Mouse (Mus musculus) E14TG2a.4 (cell line): ENCODE data around the gene Myo16.

Experiments used
- H3K27me3 ChIP-seq: 2 replicates; pipeline ENCODE4 v1.6.1; 2014; ENCODE audit warnings: low read length, control low read depth; ENCODE audit not compliant: insufficient read depth
- H3K36me3 ChIP-seq: 2 replicates; pipeline ENCODE4 v1.6.1; 2014; ENCODE audit warnings: low read length, control low read depth; ENCODE audit not compliant: insufficient read depth
- H3K4me1 ChIP-seq: replicated peaks from 2 replicates; pipeline ENCODE4 v1.6.1; 2014; ENCODE audit warnings: low read depth, low read length, control low read depth
- H3K4me3 ChIP-seq: replicated peaks from 2 replicates; pipeline ENCODE4 v1.5.1; 2014; ENCODE audit warnings: mild to moderate bottlenecking, low read length
- H3K9me3 ChIP-seq: 2 replicates; pipeline ENCODE4 v1.6.1; 2014; ENCODE audit warnings: low read length, control low read depth
- CTCF ChIP-seq: conservative IDR thresholded peaks from 2 replicates; pipeline ENCODE4 v1.5.1; 2014; ENCODE audit warnings: low read length
- NANOG ChIP-seq: IDR thresholded peaks from 2 replicates; pipeline ENCODE4 v1.6.1; 2014; ENCODE audit warnings: borderline replicate concordance, low read length, mixed read lengths
- POU5F1 ChIP-seq: IDR thresholded peaks from 2 replicates; pipeline ENCODE4 v1.6.1; 2014; ENCODE audit warnings: low read length, borderline replicate concordance

Gene Myo16

GRCm38 (mm10) chr8:10490874-10491273 lies 337.2 kb downstream of the Myo16 start:
- Histone ChIP-seq H3K27me3 (no peaks in the 10 kb centered on the region), H3K9me3 (peaks cover 1% of the 10 kb centered on the region; the same call in 1 of the 2 replicates), H3K36me3 (no peaks in the 10 kb centered on the region), H3K4me1 (no peaks in the 10 kb centered on the region), H3K4me3 (no peak overlapping the region)
- TF ChIP-seq POU5F1, result no peak
- no peak for TF ChIP-seq CTCF
- no peak for TF ChIP-seq NANOG

DNA sequence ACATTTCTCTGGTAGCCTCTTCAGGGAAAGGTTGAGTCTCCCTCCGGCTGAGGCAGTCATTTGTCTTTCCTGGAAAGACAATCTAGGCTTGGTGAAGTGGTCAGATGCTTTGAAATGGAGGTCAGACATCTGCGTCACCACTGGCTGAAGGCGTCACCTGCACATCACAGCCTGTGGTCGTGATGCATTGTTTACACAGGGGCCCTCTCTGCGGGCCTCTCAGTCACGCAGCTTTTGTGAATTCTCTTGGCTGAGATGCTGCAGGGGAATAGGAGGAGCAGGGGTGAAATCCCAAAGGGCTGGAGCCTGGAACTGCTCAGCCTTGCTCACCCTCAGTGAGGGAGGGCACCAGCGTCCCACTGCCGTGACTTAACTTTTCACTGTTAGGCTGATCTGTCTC lies 346.1 kb downstream of the Myo16 start:
- Histone ChIP-seq H3K27me3 (no peaks in the 10 kb centered on the region), H3K36me3 (no peaks in the 10 kb centered on the region), H3K4me1 (no peaks in the 10 kb centered on the region), H3K9me3 (peaks cover 10% of the 10 kb centered on the region; the same call in 1 of the 2 replicates), H3K4me3 (no peak overlapping the region)
- TF ChIP-seq NANOG (no peak), CTCF (no peak), POU5F1 (no peak)

DNA sequence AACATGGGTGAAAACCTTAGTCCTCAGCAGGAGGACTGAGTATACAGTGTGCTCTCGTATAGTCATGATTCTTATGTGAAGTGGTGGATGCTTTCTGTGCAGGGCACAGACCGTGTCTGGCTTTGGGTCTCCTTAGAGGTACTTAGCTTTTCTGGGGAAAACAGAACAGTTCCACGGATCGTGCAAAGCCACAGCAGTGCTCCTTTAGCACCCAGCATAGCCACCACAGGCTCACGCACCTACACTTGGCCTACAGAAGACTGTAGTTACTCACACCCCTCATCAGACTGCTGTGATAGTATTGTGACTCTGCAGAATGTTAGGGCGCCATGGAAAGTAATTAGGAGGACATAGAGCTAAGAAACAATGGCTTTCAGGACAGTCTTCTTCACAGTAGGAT lies 346.8 kb downstream of the Myo16 start:
- Histone ChIP-seq H3K27me3 (no peaks in the 10 kb centered on the region), H3K4me3 (no peak overlapping the region), H3K36me3 (no peaks in the 10 kb centered on the region), H3K9me3 (peaks cover 10% of the 10 kb centered on the region; the same call in 1 of the 2 replicates), H3K4me1 (no peaks in the 10 kb centered on the region)
- TF ChIP-seq POU5F1 (no peak), NANOG (no peak), CTCF (no peak)

GRCm38 (mm10) chr8:10501750-10502149 lies 348.0 kb downstream of the Myo16 start:
- Histone ChIP-seq H3K36me3 (no peaks in the 10 kb centered on the region), H3K9me3 (no peaks in the 10 kb centered on the region; the same call in 1 of the 2 replicates), H3K4me1 (no peaks in the 10 kb centered on the region), H3K4me3 (no peak overlapping the region), H3K27me3 (no peaks in the 10 kb centered on the region)
- no peak for TF ChIP-seq POU5F1
- no peak for TF ChIP-seq NANOG
- no peak for TF ChIP-seq CTCF

DNA sequence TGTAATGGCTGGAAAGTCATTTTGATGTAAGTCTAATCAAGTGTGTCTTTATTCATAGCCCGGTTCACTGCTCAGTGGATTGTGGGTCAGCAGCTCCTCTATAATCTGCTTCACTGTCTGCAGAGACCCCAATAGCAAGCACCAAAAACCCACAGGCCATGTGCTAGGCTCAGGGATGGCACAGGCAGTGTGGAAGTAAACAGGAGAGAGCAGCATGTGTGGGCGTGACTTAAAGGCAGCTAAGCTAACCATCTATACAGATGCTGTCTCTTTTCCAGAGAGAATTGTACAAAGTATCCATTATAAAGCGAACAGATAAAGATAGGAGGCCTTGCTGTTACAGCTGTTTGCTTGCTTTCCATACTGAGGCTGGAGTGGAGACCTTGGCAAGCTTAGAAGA lies 358.4 kb downstream of the Myo16 start:
- Histone ChIP-seq H3K4me1 (no peaks in the 10 kb centered on the region), H3K36me3 (no peaks in the 10 kb centered on the region), H3K4me3 (no peak overlapping the region), H3K9me3 (no peaks in the 10 kb centered on the region), H3K27me3 (no peaks in the 10 kb centered on the region)
- TF ChIP-seq POU5F1, result no peak
- no peak for TF ChIP-seq CTCF
- TF ChIP-seq NANOG, result no peak

- Histone ChIP-seq H3K4me1 (no peaks in the 10 kb centered on the region), H3K36me3 (no peaks in the 10 kb centered on the region), H3K4me3 (no peak overlapping the region), H3K27me3 (0 out of 2 replicates have a peak, but pooled peaks cover 4% of the 10 kb centered on the region), H3K9me3 (no peaks in the 10 kb centered on the region)
- TF ChIP-seq CTCF (no peak), NANOG (no peak), POU5F1 (no peak)
These were observed 363.7 kb downstream of the Myo16 start for GRCm38 (mm10) chr8:10517381-10517780.

GRCm38 (mm10) chr8:10519276-10519675 lies 365.6 kb downstream of the Myo16 start:
- no peaks in the 10 kb centered on the region for H3K36me3 ChIP-seq
- no peak for TF ChIP-seq NANOG
- no peaks in the 10 kb centered on the region for H3K4me1 ChIP-seq
- no peak overlapping the region for H3K4me3 ChIP-seq
- no peaks in the 10 kb centered on the region for H3K9me3 ChIP-seq
- 0 out of 2 replicates have a peak, but pooled peaks cover 4% of the 10 kb centered on the region for H3K27me3 ChIP-seq

DNA sequence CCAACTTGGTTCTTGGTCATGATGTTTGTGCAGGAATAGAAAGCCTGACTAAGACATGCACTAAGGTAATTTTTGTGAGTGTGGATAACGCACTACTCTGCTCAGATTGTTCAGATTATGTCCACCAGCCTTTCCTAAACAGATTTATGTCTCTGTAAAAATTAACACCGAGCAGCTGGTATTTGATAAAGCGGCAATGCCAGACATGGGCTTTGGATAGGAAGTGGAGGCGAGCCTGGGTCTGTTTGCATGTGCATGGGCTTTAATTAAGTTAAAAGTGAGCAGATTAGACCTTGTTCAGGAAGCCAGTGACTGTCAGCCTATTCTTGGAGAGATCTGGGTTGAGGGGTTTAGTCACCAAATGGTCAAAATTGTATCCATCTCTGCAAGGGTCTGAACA lies 367.8 kb downstream of the Myo16 start:
- peaks cover 5% of the 10 kb centered on the region for H3K4me1 ChIP-seq
- 0 out of 2 replicates have a peak, but pooled peaks cover 4% of the 10 kb centered on the region for H3K27me3 ChIP-seq
- H3K4me3 ChIP-seq, result no peak overlapping the region
- H3K9me3 ChIP-seq, result no peaks in the 10 kb centered on the region
- no peaks in the 10 kb centered on the region for H3K36me3 ChIP-seq
- no peak for TF ChIP-seq NANOG
- TF ChIP-seq CTCF, result no peak
- no peak for TF ChIP-seq POU5F1

- Histone ChIP-seq H3K4me3 (no peak overlapping the region), H3K27me3 (no peaks in the 10 kb centered on the region), H3K9me3 (no peaks in the 10 kb centered on the region), H3K36me3 (no peaks in the 10 kb centered on the region), H3K4me1 (peaks cover 5% of the 10 kb centered on the region)
- TF ChIP-seq CTCF (no peak), POU5F1 (no peak), NANOG (no peak)
These were observed 372.0 kb downstream of the Myo16 start for GRCm38 (mm10) chr8:10525686-10526085.
